Mouse (Mus musculus) thymus, adult 2 months (tissue): ENCODE results near the gene Gli1. TPM values are rescaled to one million over a fixed set of nuclear protein-coding genes. Genes with fewer than 3 reads are reported as not detected.
A peak's percentile ranks its signal among the peaks of the same experiment; 100 is the strongest.

Source experiments
- DNase-seq: peaks from one replicate; pipeline ENCODE4 v3.0.0; 2021
- H3K27ac ChIP-seq: fragments of 200-500 bp; 2 replicates; pipeline ENCODE4 v1.5.1; 2012; ENCODE audit warnings: low read length, control low read depth; ENCODE audit not compliant: control insufficient read depth, insufficient read depth
- H3K27me3 ChIP-seq: fragments of 200-500 bp; 2 replicates; pipeline ENCODE4 v1.6.1; 2012; ENCODE audit warnings: mild to moderate bottlenecking, low read length, moderate library complexity, mixed read lengths; ENCODE audit not compliant: control insufficient read depth, insufficient read depth
- H3K36me3 ChIP-seq: fragments of 200-500 bp; 2 replicates; pipeline ENCODE4 v1.6.1; 2012; ENCODE audit warnings: mild to moderate bottlenecking, low read length, moderate library complexity; ENCODE audit not compliant: control insufficient read depth, insufficient read depth
- H3K4me1 ChIP-seq: fragments of 200-500 bp; replicated peaks from 2 replicates; pipeline ENCODE4 v1.6.1; 2012; ENCODE audit warnings: low read length; ENCODE audit not compliant: control insufficient read depth, insufficient read depth
- H3K4me3 ChIP-seq: fragments of 200-500 bp; 2 replicates; pipeline ENCODE4 v1.5.1; 2012; ENCODE audit warnings: mild to moderate bottlenecking, low read length, control low read depth, moderate library complexity; ENCODE audit not compliant: control insufficient read depth, insufficient read depth
- CTCF ChIP-seq: fragments of 200-500 bp; IDR thresholded peaks from 2 replicates; pipeline ENCODE4 v1.5.1; 2012; ENCODE audit warnings: mild to moderate bottlenecking, control low read depth, low read length, moderate library complexity, borderline replicate concordance; ENCODE audit not compliant: control insufficient read depth, poor library complexity, insufficient read depth; ENCODE audit errors: extremely low read depth
- POLR2A ChIP-seq: fragments of 200-500 bp; IDR thresholded peaks from 2 replicates; pipeline ENCODE4 v1.6.1; 2012; ENCODE audit warnings: mild to moderate bottlenecking, low read length, control low read depth, moderate library complexity; ENCODE audit not compliant: control insufficient read depth, poor library complexity, insufficient read depth; ENCODE audit errors: extremely low read depth
- WGBS: fragments of 180-500 bp; shearing (Covaris S2); methylation state at CpG from one replicate; pipeline ENCODE4 v1.1.7; 2018; 5-methylcytosine and 5-hydroxymethylcytosine counted together
- polyA plus RNA-seq: library from polyadenylated mRNA; depleted of rRNA; stranded (reverse); fragments of >200 nt; gene quantifications from 2 replicates; pipeline ENCODE4 v1.2.3, GENCODE M21; 2012

Gene Gli1
- polyA plus RNA-seq, 1 experiment = 0.77 TPM

DNA sequence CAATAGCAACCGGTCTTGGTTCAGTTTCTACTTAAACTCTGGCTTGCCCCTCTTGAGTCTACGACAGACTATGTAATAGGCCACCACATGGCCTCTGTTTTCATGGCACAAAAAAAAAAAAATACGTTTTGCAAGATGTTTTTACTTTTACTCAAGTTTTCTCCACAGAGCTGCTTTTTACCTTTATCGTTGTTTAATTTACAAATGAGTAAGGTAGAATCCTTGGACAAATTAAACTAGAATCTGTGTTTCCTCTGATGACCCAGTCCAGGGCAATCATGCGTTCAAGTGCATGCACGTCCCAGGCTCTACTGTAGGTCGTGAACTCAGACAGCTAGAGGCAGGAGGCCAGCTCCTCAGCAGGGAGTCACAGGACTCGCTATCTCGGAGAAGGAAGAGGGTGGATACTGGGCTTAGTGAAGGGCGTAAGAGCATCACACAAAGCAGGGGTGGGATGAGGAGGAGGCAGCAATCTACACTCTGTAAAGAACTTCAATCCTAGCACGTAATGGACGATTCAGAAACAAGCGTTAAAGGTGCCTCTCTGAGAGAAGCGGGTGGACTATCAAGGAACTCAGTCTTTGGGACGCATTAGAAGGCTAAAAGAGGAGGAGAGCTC lies 52.1 kb downstream of the Gli1 start:
- WGBS = 2% methylated on average over 15 of the region's 15 CpGs
- TF ChIP-seq CTCF (no peak), POLR2A (no peak)
- DNase-seq = peak; percentile 43
- Histone ChIP-seq H3K36me3 (peaks cover 23% of the 10 kb centered on the region), H3K4me3 (peak overlapping the region; percentile 70), H3K4me1 (peaks cover 25% of the 10 kb centered on the region), H3K27ac (peak overlapping the region; percentile 94), H3K27me3 (no peaks in the 10 kb centered on the region)

DNA sequence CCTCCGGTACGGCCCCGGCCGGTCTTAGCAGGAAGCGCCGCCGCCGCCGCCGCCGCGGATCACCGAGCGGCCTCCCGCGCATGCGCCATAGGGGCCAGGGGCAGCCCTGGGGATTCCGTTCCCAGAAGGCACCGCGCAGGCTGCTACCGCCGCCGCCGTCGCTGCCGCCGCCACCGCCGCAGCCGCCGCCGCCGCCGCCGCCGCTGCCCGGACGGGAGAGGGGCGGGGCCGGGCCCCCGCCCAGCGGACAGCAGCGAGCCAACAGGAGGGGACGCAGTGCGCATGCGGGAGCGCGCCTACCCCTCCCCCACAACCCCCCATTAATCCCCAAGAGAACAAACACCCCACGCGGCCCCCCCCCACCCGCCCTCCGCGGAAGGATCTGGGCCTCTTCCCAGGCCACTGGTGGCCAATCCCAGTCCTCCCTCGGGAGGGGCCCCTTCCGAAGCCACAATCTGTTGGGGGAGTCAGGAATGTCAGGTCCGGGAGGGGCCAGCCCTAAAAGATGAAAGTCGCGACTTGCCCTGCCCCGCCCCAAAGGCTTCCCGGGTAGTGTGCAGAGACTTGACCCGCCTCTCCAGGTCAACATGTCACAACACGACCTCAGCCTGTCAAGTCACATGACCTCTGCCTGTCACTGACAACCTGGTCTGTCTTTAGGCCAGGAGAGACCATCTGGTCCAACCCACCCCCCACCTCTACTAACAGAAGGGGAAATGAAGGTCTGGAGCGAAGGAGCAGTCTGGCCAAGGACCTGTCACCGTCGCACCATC lies 52.8 kb downstream of the Gli1 start, which contains the start of gene Mbd6:
Gene Mbd6, minus strand, starts transcription at position 219 of the 773 bp plus-strand sequence.
- under 1% methylated on average over 59 of the region's 65 CpGs for WGBS
- H3K4me3 ChIP-seq = peak within 1 kb of the TSS; percentile 70
- DNase-seq = peak; percentile 89
- peaks cover 25% of the 10 kb centered on the region for H3K4me1 ChIP-seq
- TF ChIP-seq CTCF (no peak), POLR2A (peak; percentile 59; the same call in 1 of the 2 replicates)
- H3K36me3 ChIP-seq = peaks cover 25% of the 10 kb centered on the region
- no peaks in the 10 kb centered on the region for H3K27me3 ChIP-seq
- H3K27ac ChIP-seq = peak within 1 kb of the TSS; percentile 94

- Histone ChIP-seq H3K4me1 (peaks cover 25% of the 10 kb centered on the region), H3K27ac (peak overlapping the region; percentile 54), H3K36me3 (peaks cover 26% of the 10 kb centered on the region), H3K27me3 (no peaks in the 10 kb centered on the region), H3K4me3 (peak overlapping the region; percentile 70)
- peak; percentile 60 for DNase-seq
- WGBS = under 1% methylated on average over 23 of the region's 28 CpGs
- TF ChIP-seq POLR2A (no peak), CTCF (peak; percentile 34; the same call in 1 of the 2 replicates)
These were observed 53.4 kb downstream of the Gli1 start for GRCm38 (mm10) chr10:127288328-127288799.

DNA sequence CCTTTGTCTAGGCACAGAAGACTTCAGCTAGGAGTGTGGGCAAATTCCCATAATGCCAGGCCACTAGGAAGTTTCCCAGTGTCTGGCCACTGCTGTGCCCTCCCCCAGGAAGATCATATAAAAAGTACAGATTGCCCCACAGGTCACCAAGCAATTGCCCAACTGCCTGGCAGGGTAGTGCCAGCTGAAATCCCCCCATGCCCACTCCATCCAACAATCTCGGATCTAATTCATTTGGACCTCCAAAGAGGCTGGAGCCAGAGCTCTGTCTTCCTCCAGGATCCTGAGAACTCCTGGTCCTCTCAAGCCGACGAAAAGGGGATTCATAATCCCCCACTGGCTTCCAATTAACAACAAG lies 53.9 kb downstream of the Gli1 start:
- peak overlapping the region; percentile 70 for H3K4me3 ChIP-seq
- TF ChIP-seq POLR2A = no peak
- TF ChIP-seq CTCF = no peak
- DNase-seq = no peak
- H3K36me3 ChIP-seq = peaks cover 30% of the 10 kb centered on the region
- 4% methylated on average over 3 of the region's 3 CpGs for WGBS
- H3K27me3 ChIP-seq = no peaks in the 10 kb centered on the region
- H3K4me1 ChIP-seq = peaks cover 25% of the 10 kb centered on the region
- peak overlapping the region; percentile 54 for H3K27ac ChIP-seq

- TF ChIP-seq CTCF = no peak
- no peak for TF ChIP-seq POLR2A
- 71% methylated on average over 15 of the region's 15 CpGs for WGBS
- peaks cover 25% of the 10 kb centered on the region for H3K4me1 ChIP-seq
- no peaks in the 10 kb centered on the region for H3K27me3 ChIP-seq
- no peak for DNase-seq
- H3K36me3 ChIP-seq = peaks cover 35% of the 10 kb centered on the region
- no peak overlapping the region; the same call in 1 of the 2 replicates for H3K27ac ChIP-seq
- no peak overlapping the region for H3K4me3 ChIP-seq
These were observed 54.4 kb downstream of the Gli1 start for GRCm38 (mm10) chr10:127287271-127287935.

GRCm38 (mm10) chr10:127286730-127287129 lies 55.0 kb downstream of the Gli1 start:
- Histone ChIP-seq H3K4me3 (no peak overlapping the region), H3K27me3 (no peaks in the 10 kb centered on the region)
- WGBS = 72% methylated on average over 7 of the region's 7 CpGs

More at GRCm38 (mm10) chr10:127286730-127287129, 55.0 kb downstream of the Gli1 start:
- H3K36me3 ChIP-seq = peaks cover 42% of the 10 kb centered on the region
- H3K27ac ChIP-seq = no peak overlapping the region
- no peak for TF ChIP-seq POLR2A
- TF ChIP-seq CTCF = no peak
- peaks cover 25% of the 10 kb centered on the region for H3K4me1 ChIP-seq
- DNase-seq = peak; percentile 17
